Mouse (Mus musculus): ENCODE data around the gene Olfr851.

Olfr851 gene

GRCm38 (mm10) chr9:19492995-19493394 lies at the start of gene Olfr851:
Gene Olfr851, plus strand, starts transcription at chr9:19493295.
- no peak for DNase-seq (ENCODE audit: low spot score in 2 of 2)

DNA sequence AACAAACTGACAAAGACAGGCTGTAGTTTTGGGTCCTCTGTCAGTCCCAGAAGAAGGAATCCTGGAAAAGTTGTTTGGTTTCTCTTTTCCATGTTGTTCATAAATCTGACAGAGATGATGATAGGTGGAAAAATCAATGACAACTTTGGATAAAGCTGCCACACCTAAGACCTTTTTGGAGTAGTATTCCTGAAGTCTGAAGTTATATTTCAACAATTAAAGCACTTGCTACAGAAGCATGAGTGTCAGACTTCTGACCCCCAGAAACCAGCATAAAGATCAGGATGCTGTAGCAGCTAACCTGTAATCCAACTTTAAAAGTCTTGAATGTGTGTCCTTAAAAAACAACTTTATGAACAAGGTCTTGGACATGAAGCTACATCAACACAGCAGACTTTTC lies 14.9 kb upstream of the Olfr851 start, which contains the start of gene Olfr850:
Gene Olfr850 (minus strand): TSS at position 101 of the 400 bp plus-strand sequence.
- no peak for DNase-seq (ENCODE audit: low spot score in 2 of 2)

- no peak for DNase-seq (ENCODE audit: low spot score in 2 of 2)
These were observed 47.9 kb downstream of the Olfr851 start, which contains the start of gene Olfr853 for GRCm38 (mm10) chr9:19540976-19541375. Gene Olfr853, minus strand, starts transcription at chr9:19541076.

Measured in frontal cortex, postnatal 10 days (tissue).